Mouse (Mus musculus) bone marrow, adult 2 months (tissue): Measurements from ENCODE around the gene Sec16a.

ENCODE experiments used
- CTCF ChIP-seq: fragments of 200-500 bp; IDR thresholded peaks from 2 replicates; pipeline ENCODE4 v1.5.1; 2011; ENCODE audit warnings: low read length, control low read depth; ENCODE audit not compliant: control insufficient read depth, insufficient read depth
- POLR2A ChIP-seq: fragments of 200-500 bp; IDR thresholded peaks from 2 replicates; pipeline ENCODE4 v1.6.1; 2011; ENCODE audit warnings: low read depth, mild to moderate bottlenecking, control low read depth, low read length, borderline replicate concordance; ENCODE audit not compliant: control insufficient read depth

GRCm38 (mm10) chr2:26494396-26494795 is 49.4 kb upstream of the Sec16a start:
- TF ChIP-seq CTCF (no peak), POLR2A (no peak)
